Mouse (Mus musculus): ENCODE results near the gene Nsun6.

The Nsun6 gene

DNA sequence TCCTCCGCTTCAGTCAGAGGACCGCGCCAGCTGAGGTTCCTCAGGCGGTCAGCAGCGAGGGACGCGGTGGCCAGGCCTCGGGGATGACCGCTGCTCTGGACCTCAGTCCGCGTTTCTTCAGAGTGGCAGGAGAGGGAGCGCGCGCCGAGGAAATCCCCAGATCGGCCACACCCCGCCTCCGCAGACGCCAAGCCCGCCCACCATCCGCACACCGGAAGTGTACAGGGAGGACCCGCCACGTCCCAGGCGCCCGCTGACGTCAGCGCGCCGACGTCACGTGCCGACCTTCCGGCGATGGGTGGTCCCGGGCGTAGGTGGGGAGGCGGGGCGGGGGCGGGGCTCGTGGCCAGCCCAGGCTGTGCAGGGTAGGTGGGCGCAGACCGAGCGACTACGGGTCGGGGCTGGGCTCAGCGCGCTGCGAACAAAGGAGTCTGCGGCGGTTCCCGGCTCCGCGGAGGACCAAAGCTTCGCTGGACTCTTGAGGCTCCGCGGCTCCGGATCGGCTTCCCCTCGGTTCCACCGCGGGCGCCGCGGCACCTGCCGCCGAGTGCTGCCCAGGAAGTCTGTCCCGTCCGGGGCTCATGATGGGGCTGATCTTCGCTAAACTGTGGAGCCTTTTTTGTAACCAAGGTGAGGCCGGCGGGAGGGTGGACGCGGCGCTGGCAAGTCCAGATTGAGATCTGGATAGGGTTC lies at the start of gene Nsun6:
Gene Nsun6, minus strand, starts transcription at position 125 of the 693 bp plus-strand sequence.
- peak; percentile 98 for DNase-seq

DNA sequence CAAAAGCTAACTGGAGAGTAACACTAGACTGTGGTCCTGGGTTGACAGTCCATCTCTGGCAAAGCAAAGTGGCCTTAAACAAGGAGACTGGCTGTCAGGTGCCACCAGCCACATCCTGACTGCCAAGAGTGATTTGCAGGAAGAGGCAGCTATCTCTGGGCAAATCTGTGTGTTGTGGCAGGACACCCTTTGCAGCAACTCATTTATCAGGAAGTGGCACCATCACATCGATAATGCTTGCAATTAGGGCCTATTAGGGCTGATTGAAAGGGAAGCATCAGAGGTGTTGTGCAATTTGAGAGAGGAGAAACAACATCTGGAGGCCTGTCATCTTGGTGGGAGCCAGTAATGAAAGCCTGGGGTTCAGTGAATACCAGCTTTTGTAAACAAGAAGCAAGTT lies 49.5 kb upstream of the Nsun6 start:
- no peak for DNase-seq

DNA sequence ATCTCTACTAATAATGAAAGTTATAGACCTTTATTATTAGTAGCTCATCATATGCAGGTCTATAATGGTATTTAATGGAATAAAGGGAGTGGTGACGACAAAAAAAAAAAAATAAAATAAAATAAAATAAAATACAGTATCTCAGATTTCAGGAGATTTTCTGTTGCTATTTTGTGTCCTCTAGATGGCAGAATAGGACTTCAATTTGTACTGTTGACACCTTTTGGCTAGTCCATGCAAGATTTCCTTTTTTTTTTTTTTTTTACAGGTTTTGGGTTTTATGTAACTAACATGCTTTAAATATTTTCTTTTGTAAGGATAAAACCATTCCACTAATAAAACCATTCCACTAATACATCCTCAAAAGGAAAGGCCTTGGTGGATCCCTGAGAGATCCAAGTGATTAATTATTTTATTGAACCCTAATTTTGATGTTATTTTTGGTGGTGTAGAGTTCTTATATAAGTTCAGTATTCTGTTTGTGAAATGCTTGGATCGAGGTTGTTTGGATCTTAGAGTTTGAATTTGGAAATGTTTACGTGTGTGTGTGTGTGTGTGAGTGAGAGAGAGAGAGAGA lies 41.7 kb upstream of the Nsun6 start:
- DNase-seq = no peak

DNA sequence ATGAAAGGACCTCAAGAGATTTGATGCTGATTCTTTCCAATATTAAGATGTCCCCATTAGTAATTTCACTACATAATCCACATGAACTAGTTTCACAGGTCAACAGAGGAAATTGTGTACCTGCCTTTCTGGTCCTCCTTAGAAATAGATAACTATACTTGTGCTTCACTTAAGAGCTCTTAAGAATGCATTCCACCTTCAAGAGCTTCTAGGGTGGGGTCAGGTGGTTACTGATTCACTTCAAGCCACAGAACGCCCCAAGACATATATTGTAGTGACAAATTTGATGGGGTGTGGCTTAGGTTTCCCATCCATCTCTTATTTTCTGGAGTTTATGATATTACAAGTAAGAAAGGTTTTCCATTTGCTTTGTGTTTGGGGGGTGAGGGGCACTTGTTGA lies 32.4 kb upstream of the Nsun6 start:
- no peak for DNase-seq

DNA sequence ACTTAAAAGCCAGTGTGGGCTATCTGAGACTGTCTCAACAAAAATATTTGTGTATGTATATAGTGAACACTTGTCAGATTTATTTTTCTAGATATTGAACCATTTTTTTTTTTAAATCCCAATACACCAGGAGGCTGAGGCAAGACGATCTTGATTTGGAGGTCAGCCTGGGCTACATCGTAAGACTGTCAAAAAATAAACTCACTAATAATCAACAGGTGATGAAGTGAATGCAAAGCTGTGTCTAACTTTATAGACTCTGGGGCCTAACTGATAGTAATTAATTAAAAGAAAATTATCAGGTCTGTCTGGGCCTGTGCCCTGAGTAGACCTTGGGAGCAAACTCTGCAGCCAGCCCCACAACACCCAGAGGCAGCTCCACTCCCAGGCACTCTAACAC lies 28.8 kb upstream of the Nsun6 start:
- DNase-seq = no peak

DNA sequence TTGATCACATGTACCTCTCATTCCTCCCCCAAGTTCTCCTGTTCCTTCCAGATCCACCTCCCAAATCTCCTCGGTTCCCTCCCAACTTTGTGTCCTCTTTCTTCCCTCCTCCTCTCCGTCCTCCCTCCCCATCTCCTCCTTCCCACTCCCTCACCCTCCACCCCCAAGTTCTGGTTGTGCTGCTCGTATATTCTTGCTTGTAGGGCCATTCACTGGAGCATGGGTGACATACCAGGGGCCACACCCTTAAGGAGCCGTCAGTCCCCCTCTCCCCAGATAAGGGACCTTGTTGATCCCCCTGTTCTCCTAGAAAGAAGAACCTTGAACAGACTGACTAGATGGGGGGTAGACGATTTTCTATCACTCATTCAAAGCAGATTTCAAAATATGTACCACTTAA lies 12.2 kb upstream of the Nsun6 start:
- no peak for DNase-seq

DNA sequence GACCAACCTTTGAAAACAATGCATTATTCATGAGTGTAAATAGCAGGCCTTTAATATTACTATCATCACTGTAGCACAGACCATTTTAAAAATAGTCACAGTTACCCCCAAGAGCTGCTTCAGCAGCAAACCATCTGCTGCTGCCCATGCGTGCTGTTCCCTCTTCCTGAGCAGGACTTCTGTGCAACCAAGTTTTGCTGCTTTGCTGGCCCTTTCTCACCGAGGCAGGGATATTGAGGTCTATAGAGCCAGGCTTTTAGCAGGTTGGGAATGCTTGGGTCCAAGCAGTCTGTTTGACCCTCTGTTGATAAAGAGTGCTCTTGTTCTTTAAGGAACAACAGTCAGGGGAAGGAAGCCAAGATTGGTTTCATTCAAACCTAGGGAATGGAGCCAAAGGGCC lies 10.6 kb upstream of the Nsun6 start:
- no peak for DNase-seq

DNA sequence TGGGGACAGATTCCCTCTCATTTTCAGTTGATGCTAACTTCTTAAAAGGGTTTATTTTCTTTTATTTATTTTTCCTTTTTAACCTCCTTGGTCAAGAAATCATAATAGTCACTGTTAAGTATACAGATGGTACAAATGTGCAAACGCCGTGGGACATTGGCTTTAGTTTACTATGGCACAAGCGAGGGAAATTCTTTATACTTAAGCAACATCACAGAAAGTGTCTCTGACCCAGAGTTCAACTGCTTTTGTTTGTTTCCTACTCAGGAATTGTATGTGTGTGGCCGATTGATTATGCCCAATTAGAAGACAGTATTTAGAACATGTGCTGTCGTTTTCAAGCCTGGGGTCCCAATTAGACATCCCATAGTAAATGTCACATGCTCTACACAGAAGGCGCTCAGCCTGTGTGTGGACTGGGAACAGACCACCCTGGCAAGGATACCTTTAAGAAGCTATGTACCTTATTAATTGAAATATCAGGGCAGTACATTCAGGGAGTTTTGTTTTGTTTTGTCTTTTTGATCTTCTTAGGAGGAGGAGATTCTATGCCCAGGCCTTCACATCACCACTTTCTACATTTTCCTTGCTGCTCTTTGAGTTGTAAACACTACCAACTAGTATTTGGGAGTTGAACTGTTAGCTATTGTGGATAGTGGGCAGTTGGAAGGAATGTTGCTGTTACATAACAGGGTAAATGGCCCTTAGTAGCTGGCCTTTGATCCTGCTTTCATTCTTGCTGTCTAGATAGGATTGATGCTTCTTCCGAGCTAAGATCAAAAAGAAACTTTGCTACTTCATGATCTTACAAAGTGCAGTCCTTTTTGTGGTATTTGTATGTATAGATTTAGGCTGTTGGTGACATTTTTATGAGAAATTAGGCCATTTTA lies 9.8 kb upstream of the Nsun6 start:
- peak; percentile 24 for DNase-seq

DNA sequence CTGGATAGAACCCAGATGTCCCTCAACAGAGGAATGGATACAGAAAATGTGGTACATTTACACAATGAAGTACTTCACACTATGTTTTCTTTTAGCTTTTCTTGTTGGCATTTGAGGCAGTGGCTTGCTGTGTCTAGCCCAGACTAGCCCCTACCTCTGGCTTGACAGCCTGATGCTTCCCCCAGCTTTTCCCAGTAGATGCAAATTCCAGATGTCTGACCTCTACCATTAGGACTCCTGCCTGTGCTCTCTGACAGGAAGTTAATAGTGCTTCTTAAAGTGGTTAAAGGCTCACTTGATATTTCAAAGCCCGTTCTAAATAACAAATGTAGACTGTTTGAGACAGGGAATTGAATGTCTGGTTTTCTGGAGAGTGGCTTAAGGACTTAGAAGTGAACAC lies 8.9 kb upstream of the Nsun6 start:
- DNase-seq = no peak

DNA sequence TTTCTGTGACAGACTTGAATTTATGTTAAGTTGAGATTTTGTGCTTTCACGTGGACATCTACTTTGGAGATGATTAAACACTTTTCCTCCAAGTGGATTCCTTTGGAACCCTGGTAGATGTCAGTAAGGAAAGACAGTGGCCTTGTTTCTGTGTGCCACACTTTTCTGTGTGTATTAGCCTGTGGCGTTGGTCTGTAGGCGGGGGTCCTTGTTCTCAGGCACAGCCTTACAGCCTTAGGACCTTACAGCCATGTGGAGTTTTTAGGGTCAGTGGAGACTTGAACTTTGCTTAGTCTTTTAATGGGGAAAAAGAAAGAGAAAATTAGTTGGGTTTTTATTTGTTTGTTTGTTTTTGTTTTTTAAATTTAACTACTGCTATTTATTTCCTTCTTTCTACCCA lies 6.0 kb upstream of the Nsun6 start:
- DNase-seq = no peak

DNA sequence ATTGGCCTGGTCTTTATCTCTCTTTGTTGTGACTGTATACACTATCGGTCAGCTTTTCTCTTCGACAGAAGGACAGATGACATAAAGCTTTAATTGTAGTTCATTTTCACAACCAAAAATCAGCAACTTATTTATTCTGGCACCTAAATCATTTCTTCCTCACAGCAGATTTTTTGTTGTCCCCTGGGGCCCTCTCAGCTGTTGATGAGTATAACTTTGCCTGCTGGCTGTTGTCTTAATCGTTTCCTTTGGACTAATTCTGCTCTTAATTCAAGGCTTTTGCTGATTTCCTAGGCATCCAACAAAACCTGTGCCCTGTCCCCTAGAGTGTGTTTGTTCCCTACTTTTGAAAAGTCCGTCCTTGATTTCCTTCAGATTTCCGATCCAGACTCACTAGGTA lies 3.4 kb upstream of the Nsun6 start:
- peak; percentile 20 for DNase-seq

DNA sequence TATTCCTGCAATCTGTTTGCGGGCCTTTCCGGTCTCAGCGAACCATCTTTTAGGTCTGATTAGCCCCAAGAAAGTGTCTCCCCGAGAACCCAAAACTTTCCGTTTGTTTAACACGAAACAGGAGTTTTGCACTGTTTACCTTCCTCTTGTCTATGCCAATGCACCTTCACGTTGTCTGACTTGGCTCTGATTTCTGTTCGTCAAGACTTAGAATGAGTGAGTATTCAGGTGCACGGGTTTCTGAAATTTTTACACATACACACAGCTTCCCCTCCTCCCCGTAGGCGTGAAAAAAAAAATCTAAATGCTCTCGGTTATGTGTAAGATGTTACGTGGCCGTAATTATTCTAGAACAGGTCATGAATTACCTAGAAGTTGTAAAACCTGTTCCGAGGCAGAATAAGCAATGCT lies 877 bp upstream of the Nsun6 start:
- DNase-seq = no peak

DNA sequence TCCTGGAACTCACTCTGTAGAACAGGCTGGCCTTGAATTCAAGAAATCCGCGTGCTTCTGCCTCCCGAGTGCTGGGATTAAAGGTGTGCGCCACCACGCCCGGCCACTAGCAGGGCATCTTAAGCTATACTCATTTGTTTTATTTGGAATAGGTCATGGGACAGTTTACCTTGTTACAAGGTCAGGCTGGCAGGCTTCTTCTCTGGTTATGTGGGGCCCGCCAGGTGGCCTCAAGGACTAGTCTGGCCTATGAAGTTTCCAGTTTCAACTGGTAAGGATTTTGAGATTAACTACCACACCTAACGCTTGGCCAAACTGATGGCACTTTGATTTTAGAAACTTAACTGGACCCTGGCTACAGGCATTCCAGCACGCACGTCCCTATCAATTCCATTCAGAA lies 373 bp downstream of the Nsun6 start:
- DNase-seq = no peak

DNA sequence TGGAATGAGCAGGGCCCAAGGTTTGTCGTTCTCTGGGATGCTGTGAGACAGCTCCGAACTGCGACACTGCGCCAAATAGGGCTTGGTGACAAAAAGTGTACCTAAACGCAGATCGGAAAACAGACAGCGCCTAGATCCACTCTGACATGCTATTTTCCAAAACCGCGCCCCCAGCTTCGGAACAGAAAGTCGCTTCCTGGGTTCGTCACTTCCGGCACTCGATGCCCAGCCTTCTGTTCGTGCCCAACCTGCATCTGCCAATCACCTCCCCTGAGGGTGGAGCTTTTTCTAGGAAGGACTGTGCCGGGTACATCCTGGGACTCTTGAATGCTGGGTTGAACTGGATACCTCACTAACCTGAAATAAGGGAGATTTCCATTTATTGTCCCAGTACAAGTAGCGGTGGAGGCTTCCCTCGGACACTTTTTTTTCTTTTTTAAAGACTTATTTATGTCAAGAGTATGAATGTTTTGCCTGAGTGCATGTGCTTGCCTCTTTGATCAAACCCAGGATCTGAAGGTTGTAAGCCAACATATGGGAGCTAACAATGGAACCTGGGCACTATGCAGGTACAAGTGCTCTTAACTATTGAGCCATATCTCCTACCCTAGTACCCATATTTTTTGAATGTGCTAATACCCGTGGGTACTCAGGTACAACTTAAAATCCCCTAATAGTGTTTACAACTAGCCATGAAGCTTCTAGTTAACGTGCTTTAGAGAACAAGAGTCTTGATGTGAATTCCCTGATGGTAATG lies 5.6 kb downstream of the Nsun6 start, which contains the start of gene Arl5b:
Gene Arl5b, plus strand, starts transcription at position 279 of the 757 bp plus-strand sequence.
- DNase-seq = peak; percentile 95

DNA sequence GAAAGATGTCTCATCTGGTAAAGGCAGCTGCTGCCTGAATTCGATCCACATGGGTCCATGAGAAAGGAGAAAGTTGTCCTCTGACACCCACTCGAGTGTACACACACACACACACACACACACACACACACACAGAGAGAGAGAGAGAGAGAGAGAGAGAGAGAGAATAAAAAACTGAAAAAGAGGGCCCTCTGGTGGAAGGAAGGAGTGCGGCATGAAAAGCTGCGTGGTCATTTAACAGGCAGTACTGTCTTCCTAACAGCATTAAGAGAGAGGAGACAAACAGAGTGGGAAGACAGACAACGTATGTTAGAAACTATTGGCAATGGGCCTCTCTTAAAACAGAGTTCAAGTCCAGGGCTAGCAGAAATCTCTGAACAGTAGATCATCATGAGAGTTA lies 14.5 kb downstream of the Nsun6 start:
- DNase-seq = peak; percentile 22

DNA sequence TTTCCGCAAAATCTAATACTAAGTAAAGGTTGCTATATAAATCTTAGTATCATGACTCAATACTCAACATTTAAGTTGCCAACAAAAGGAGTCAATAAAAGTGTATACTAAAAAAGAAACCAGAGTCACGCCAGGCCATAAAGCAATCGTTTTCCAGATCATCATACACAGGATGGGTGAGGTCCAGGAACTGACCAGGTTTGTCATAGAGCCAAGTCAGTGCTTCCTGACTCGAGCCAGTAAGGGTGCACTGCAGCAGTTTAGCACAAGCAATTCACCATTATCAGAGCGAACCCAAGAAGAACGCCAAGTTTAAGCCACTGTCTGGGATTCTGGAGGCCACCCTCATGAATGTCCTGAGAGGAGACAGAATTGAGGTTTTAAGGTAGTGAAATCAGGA lies 16.2 kb downstream of the Nsun6 start:
- peak; percentile 59 for DNase-seq

DNA sequence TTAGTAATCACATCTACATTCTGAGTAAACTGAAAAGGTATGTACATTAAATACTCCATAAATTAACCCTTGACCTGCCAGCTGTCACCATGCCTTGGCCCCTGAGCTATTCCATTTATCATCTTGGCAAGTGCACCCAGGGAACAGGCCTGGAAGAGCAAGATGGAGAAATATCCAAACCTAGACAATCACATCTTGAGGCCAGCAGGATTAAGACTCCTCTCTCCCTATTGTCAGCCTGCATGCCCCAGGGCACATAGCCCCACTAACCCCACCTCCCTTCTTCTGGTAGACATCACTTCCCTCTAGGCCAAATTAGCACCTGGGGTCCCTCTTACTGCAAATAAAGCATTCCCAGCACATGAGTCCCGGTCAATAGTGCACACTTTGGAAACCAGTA lies 27.1 kb downstream of the Nsun6 start:
- no peak for DNase-seq

DNA sequence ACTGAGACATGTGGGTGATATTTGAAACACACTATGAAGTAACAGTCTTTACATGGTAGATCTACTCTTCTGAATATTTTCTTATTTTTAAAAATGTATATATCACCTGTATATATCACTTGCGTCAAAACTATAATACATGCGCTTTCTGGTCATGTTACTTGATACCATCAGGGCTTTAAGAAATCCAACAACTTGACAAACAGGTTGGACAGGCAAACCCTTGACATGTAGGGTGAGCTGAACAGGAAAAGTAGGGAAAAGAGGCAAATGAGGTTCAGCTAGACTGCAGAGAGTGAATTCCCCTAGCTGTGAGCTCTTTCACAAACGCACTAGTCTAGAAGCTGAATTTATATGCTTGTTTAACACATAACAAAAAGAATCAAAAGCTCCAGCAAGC lies 28.1 kb downstream of the Nsun6 start:
- no peak for DNase-seq

DNA sequence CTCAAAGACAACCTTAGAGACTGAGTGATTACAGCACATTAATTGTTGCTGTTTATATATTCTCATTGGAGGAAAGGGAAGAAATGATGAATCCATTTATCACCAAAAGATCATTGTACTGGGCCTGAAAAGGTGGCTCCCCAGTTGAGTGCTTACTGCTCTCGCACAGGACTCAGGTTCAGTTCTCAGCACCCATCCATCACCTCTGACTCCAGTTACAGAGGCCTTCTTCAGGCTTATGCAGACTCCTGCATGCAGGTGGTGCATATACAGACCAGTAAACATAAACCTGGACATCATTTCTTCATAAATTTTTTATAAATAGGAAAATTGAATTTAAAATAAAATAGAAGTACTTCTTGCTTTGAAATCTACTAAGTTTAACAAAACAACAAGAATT lies 46.8 kb downstream of the Nsun6 start:
- DNase-seq = no peak

DNA sequence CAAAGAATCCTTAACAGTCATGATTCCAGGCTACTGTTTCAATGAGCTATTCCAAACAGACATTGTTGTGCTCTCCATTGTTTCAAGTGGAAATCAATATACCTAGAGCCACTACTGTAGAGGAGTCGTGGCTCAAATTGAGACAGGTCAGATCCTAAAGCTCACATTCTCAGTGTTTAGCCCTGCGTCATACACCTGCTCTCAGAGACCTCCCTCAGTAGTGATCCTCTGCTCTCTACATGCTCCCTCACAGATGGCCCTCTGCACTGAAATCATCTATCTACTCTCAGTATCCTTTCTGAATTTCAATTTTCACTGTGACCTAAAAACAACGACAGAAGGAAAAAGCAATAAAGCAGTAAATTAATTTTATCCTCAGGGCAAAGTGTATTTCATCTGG lies 47.3 kb downstream of the Nsun6 start:
- no peak for DNase-seq

DNA sequence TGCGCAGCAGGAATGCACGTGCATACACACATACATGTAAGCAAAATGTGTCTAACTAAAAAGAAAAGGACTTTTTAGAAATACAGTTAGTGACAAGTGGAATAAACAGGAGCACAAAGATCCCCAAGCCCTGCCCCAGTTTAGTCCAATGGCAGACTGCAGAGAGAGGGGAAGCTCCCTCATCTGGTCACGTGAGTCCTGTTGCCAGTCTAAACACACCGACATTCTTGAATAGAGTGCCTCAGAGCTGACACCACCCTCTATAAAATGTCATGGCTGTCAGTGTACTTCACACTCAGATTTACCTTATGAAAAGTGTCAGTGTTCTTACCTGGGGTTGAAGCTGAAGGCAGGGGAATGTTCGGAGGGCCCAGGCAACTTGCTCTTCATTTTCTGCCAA lies 57.0 kb downstream of the Nsun6 start:
- no peak for DNase-seq

DNA sequence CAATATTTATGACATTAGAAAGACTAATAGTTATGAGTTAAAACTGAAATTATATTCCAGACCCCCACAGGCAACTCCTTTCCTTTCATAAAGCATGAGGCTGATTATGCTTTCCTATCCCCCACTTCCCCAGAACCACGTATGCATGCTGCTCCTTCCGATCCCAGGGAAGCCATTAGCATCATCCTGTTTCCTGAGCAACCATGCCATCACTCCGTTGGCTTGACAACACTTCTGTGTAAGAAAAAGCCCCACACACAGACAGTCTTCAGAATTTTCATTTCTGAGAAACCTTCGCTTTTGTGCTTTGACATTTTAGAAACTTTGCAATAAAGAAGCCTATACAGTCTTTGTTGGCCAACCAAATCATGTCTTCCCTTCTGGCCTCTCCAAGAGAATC lies 58.8 kb downstream of the Nsun6 start:
- no peak for DNase-seq

DNA sequence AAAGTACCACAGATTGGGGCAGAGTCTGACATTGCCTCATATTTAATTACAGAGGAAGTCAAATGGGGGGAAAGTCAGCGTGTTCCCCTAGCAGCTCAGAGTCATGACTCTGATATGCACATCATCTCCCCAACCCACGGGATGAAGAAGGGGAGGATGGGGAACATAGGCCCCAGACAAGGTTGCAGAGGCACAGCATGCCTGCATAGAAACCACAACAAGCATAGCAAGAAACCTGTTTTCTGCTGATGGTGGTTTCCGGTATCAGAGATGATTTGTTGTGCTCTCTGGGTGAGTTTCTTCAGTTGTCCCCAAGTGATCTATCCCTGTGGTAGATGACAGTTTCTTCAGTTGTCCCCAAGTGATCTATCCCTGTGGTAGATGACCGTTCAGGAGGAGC lies 62.3 kb downstream of the Nsun6 start:
- DNase-seq = no peak

All from kidney, postnatal 14 days (tissue).